Mouse (Mus musculus): ENCODE measurements around the gene Fblim1. TPM values are rescaled to one million over a fixed set of nuclear protein-coding genes. Genes with fewer than 3 reads are reported as not detected.

Fblim1 gene
- total RNA-seq, 1 experiment from 2014 or later: 12.7 TPM

DNA sequence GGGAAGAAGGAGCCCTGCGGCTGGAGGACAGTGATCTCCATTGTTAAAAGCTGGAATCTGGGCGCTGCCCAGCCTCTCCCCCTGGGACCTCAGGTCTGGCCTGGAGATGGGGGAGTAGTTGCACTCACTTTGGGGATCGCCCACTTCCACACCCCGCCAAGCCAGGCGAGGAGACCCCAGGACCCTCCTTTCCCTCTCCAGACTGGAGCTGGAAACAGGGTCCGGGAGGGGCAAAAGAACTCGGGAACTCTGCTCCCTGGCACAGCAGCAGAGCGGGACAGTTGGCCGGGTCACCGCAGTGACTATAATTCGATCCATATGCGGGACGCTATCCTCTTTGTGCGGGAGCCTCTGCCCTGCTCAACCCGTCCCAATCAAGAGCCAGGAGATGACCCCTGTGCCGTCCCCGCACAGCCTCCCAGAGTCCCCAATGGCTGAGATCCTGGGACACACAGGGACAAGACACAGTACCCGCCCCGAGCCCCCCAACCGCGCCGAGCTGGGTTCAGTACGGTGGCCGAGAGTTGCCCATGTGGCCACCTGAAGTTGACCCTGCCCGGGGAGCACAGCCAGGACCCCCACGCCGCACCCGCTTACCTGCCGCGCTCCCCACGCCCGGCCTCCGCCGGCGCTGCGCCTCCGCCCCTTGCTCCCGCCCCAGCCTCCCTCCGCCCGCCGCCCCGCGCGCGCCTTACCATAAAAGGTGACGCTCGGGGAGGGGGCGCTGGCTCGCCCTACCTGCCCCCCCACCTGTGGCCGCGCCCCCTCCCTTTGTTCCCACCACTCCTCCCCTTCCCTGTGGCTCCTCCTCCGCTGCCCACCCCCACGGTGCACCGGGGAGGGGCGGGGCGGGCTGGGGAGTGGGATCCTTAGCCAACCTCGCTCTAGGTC, 6.4 kb downstream of the Fblim1 start:
- no peak for DNase-seq

- DNase-seq: no peak
Observed at GRCm38 (mm10) chr4:141598894-141599250, 7.0 kb downstream of the Fblim1 start.

- no peak for DNase-seq
Observed at GRCm38 (mm10) chr4:141598199-141598893, 7.5 kb downstream of the Fblim1 start.

- DNase-seq: no peak
Observed at GRCm38 (mm10) chr4:141596700-141597328, 9.1 kb downstream of the Fblim1 start.

DNA sequence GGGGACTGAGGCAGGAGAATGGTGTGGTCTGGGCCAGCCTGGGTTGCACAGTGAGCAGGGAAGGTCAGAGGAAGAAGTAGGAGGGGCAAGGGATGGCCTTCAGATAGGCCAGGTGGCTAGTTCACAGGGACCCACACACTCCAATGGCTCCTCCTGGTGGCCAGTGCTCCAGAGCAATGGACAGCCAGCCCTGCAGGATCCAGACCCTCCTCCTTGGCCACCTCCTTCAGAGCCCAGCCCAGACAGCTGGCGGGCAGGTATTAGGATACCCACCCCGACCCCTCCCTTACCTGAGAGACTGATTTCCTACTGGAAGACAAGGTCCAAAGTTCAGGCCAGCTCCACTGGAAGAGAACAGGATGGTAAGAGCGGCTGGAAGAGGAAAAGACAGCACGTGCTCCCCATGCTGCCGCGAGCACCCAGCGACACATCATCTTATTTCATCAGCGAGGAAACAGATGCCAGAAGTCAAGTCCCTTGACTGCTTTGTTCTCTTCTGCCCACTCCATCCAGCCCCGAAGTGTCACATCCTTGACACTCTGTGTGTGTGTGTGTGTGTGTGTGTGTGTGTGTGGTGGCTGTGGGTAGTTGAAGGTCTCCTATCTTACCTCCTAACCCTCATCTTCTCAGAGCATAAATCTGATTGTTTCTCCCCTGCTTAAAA, 10.2 kb downstream of the Fblim1 start:
- no peak for DNase-seq

DNA sequence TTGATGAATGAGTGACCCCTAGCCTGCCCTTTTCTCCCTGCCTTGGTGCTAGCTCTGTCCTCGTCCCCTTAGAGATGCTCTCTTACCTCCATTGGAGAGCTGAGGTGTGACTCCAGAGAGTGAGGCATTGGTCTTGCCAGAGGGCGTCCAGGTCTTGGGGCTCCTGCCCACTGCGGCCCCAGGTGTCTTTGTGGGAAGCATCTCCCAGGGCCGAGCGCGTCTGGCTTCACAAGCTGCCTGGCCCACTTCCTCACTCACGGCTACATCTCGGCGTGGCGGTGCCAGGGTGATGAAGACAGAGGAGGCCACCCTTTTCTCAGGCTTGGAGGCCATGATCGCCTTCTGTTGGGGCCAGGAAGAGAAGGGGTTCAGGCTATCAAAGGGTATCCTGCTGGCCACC, 10.8 kb downstream of the Fblim1 start:
- DNase-seq: no peak

DNA sequence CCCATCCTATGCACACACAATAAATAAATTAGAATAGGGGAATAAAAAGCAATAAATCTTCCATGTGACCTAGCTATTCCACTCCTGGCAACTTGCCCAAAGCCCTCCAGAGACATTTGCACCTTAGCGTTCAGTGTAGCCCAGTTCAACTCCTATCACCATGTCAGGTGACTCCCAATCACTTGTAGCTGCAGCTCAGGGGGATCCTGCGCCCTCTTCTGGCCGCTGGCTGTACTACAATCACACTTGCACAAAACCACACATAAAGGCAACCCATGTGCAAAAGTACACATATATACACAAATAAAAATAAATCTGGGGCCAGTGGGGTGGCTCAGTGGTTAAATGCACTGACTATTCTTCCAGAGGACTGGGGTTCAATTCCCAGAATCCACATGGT, 14.3 kb downstream of the Fblim1 start:
- no peak for DNase-seq

DNA sequence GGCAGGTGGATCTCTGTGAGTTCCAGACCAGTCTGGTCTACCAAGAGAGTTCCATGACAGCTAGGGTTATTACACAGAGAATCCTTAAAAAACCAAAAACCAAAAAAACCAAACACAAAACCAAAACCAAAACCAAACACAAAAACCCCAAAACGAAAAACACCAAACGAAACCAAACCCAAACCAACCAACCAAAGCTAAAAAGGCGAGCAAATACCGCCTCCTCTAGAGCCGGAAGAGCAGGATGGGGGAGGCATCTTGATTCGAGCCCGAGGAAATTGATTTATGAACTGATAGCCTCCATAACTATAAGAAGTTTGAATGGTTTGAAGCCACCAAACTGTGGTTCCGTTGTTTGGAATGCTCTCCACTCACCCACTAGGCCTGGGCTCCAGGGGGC, 22.0 kb downstream of the Fblim1 start:
- no peak for DNase-seq

- DNase-seq: no peak
Observed at GRCm38 (mm10) chr4:141581051-141581450, 24.8 kb downstream of the Fblim1 start.

- no peak for DNase-seq
Observed at GRCm38 (mm10) chr4:141578833-141579232, 27.1 kb downstream of the Fblim1 start.

- DNase-seq: no peak
Observed at GRCm38 (mm10) chr4:141576877-141577276, 29.0 kb downstream of the Fblim1 start.

DNA sequence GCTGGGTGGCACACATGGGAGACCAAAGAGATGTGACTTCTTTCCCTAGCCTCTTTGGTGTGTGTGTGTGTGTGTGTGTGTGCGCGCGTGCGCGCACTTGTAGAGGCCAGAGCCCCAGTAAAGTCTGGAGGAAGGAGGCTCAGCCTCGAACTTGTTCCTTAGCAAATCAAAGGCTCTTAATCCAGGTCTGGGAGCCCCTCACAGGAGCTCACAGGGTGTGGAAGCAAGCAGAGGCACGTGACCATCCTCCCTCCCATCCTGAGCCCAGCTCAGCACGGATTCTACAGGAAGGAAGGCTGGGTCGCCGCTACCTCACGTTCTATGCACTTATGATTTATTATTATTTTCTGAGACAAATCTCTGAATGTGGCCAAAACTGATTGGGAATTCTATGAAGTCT, 29.5 kb downstream of the Fblim1 start:
- no peak for DNase-seq

- DNase-seq: peak; percentile 92
Observed at GRCm38 (mm10) chr4:141574789-141575702, 30.9 kb downstream of the Fblim1 start.

DNA sequence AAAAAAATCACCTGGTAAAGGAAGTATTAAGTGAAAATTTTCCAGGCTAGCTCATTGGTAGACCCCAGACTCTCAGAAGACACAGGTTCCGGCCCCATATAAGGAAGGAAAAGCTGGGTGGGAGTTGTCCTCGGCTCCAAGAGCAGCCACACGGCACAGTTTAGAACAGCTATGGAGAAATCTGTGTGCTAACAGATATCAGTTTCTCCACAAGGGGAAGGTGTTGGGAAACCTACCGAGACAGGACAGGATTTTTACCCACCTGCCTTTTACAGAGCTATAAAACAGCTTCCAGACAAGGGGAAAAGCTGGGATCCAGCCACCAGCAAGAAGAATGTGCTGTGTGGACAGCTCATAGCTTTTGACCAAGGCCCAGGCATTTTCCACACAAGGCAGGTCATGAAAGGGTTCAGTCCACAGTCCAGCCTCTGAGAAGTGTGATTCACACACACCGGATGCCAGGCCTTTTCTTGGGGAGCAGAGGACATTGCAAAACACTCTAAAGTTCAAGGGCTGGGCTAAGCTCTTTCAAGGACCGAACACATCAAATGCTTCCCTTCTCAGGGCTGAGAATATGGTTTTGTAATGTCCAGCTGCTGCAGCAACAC, 32.4 kb downstream of the Fblim1 start:
- peak; percentile 68 for DNase-seq

GRCm38 (mm10) chr4:141572668-141573358, 33.1 kb downstream of the Fblim1 start:
- DNase-seq: no peak

DNA sequence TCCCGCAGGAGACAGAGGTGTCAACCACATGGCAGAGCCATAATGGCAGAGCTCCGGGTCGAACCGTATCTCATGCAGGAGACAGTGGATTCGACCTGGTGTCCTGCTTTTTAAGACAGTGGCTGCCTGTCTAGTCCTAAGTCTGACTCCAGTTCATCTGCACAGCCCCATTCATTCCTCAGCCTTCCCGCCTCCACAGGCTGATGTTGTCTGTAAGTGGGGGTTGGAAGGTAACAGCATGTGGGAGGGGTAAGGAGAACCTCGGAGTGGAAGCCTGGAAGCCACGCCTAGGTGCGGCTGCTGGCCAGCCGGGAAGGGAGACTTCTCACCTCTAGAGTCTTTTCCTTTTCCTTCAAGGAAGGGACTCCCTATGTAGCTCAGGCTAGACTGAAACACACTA, 34.0 kb downstream of the Fblim1 start:
- DNase-seq: no peak

GRCm38 (mm10) chr4:141571337-141571739, 34.6 kb downstream of the Fblim1 start:
- no peak for DNase-seq

- no peak for DNase-seq
Observed at GRCm38 (mm10) chr4:141570821-141571220, 35.1 kb downstream of the Fblim1 start.

DNA sequence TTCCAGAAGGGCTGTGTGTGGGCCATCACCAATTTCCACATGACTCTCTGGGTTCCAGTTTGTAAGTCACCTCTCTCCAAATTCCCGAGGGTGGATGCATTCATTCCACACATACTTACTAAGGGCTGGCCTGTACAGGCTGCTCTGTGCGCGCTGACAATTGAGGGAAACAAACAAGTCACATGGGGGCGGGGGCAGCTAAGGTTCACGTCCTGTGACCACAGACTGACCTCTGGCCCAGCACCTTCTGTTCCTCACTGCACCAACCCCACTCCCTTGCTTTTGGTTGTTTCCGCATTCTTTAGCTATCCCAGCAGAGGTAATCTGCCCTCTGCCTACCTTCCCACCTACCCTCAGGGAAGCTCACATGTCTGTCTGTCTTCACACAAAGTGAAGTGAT, 35.9 kb downstream of the Fblim1 start:
- DNase-seq: no peak

GRCm38 (mm10) chr4:141568966-141569365, 36.9 kb downstream of the Fblim1 start:
- DNase-seq: no peak

All from adrenal gland, postnatal 25 days (tissue).